Mouse (Mus musculus): ENCODE results near the gene Stra6.

DNA sequence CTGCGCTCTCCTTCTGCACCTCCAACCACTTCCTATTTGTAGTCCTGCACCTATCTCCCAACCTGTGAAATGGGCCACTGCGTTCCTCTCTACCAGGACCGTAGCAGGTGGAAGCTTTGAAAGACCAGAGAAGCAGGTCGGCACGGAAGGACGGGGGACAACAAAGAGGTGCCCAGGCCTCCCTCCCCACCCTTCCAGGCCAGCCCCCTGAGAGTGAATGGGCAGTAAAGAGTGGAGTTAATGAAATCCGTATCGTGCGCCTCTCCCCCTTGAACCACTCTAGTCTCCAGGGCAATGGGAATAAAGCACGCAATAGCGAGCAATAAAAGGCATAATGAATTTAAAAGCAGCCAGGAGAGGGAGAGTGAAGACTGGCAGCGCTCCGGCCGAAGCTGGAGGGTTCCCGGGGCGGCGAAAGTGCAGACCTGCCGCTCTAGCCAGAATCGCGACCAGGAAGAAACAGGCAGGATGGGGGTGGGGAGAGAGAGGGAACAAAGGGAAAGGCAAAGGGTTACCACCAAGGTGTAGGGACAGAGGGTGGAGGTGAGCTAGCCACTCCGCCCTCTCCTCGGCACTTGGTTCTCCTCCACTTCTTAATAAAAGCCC is 49.8 kb downstream of the Stra6 start:
- TF ChIP-seq POLR2A (IDR thresholded peaks at IDR 0.05; ENCODE audit: low read depth, low read length): no peak
- TF ChIP-seq CTCF (IDR thresholded peaks at IDR 0.05; ENCODE audit: extremely low read depth, insufficient read depth, insufficient read length, insufficient replicate concordance): no peak

Measured in spleen, adult 2 months (tissue).